Mouse (Mus musculus) kidney, embryonic 15.5 days (tissue): Measurements from ENCODE around the gene 1700113H08Rik. TPM values are rescaled to one million over a fixed set of nuclear protein-coding genes. Genes with fewer than 3 reads are reported as not detected.

Experiments used
- ATAC-seq: fragments of 200-750 bp; cut with Nextera tagmentation; replicated peaks from 2 replicates; pipeline ENCODE4 v1.8.0; 2017; ENCODE audit warnings: moderate TSS enrichment; ENCODE audit not compliant: low FRiP score
- H3K27ac ChIP-seq: fragments of 300-500 bp; sonication (generic); 2 replicates; pipeline ENCODE4 v1.5.1; 2015; ENCODE audit warnings: mild to moderate bottlenecking, inconsistent platforms
- H3K27me3 ChIP-seq: fragments of 300-500 bp; sonication (generic); 2 replicates; pipeline ENCODE4 v1.6.1; 2015; ENCODE audit warnings: inconsistent platforms
- H3K36me3 ChIP-seq: fragments of 300-500 bp; sonication (generic); 2 replicates; pipeline ENCODE4 v1.6.1; 2015; ENCODE audit warnings: inconsistent platforms
- H3K4me1 ChIP-seq: fragments of 300-500 bp; sonication (generic); 2 replicates; pipeline ENCODE4 v1.6.1; 2015; ENCODE audit warnings: inconsistent platforms
- H3K4me2 ChIP-seq: fragments of 300-500 bp; sonication (generic); 2 replicates; pipeline ENCODE4 v1.6.1; 2015; ENCODE audit warnings: moderate library complexity, mild to moderate bottlenecking, inconsistent platforms
- H3K4me3 ChIP-seq: fragments of 300-500 bp; sonication (generic); replicated peaks from 2 replicates; pipeline ENCODE4 v1.5.1; 2015; ENCODE audit warnings: mild to moderate bottlenecking, inconsistent platforms
- H3K9ac ChIP-seq: fragments of 300-500 bp; sonication (generic); 2 replicates; pipeline ENCODE4 v1.6.1; 2015; ENCODE audit warnings: mild to moderate bottlenecking, inconsistent platforms
- H3K9me3 ChIP-seq: fragments of 300-500 bp; sonication (generic); replicated peaks from 2 replicates; pipeline ENCODE4 v1.6.1; 2016; ENCODE audit warnings: inconsistent platforms
- WGBS: fragments of 180-500 bp; shearing (Covaris S2); methylation state at CpG from one replicate; pipeline ENCODE4 v1.1.7; 2015; ENCODE audit warnings: mixed read lengths; 5-methylcytosine and 5-hydroxymethylcytosine counted together
- polyA plus RNA-seq: library from polyadenylated mRNA; unstranded; fragments of >200 nt; fragmentation: Nextera tagmentation; extraction: Ambion mirVana; gene quantifications from 2 replicates; pipeline ENCODE4 v1.2.1, GENCODE M21; 2015

1700113H08Rik gene
- polyA plus RNA-seq, 1 experiment from 2014 or later = not detected

DNA sequence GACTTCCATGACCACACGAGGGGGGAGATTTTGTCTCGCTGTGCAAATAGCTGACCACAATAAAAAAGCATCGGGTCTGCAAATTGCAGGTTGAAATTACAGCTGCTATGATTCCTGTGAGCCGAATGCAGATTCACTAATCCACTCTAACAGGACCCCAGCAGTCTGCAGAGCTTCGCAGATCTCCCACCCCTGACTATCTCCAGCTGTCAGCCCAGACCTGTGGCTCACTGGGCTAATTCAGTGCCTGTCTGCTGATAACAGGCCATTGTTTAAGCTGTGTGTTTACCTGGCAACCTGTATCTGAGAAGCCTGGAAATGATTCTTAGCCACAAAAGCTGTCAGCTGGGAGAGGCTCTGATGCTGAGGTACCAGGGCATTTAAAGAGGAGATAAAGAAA is 20.8 kb upstream of the 1700113H08Rik start:
- H3K27ac ChIP-seq = no peak overlapping the region
- H3K27me3 ChIP-seq = no peaks in the 10 kb centered on the region
- H3K4me1 ChIP-seq = no peaks in the 10 kb centered on the region
- H3K4me3 ChIP-seq = no peak overlapping the region
- H3K36me3 ChIP-seq = no peaks in the 10 kb centered on the region
- 72% methylated on average over 5 of the region's 5 CpGs for WGBS
- ATAC-seq = no peak
- H3K9ac ChIP-seq = no peak overlapping the region
- H3K4me2 ChIP-seq = no peak overlapping the region
- no peaks in the 10 kb centered on the region for H3K9me3 ChIP-seq

DNA sequence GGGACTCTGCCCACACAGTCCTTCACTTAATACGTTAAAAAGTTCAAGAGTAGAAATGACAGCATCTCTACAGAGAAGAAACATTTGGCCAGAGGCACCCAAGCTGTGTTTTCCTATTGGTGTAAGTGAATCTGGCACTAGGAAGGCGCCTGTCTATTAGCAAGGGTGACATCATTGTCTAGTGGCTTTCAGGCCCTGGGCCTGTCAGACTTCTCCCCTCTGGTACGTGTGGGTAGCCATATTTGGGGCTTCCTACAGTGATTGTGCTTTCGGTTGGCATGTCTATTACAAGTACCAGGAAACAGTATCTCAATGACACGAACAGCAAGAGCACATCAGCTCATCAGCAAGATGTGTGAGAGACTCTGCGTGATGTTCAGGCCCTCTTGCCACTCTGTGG is 18.5 kb upstream of the 1700113H08Rik start:
- Histone ChIP-seq H3K4me2 (no peak overlapping the region), H3K27me3 (no peaks in the 10 kb centered on the region), H3K9me3 (no peaks in the 10 kb centered on the region), H3K27ac (no peak overlapping the region), H3K4me3 (no peak overlapping the region), H3K4me1 (no peaks in the 10 kb centered on the region), H3K9ac (no peak overlapping the region), H3K36me3 (no peaks in the 10 kb centered on the region)
- WGBS = 78% methylated on average over 6 of the region's 6 CpGs
- ATAC-seq = no peak

DNA sequence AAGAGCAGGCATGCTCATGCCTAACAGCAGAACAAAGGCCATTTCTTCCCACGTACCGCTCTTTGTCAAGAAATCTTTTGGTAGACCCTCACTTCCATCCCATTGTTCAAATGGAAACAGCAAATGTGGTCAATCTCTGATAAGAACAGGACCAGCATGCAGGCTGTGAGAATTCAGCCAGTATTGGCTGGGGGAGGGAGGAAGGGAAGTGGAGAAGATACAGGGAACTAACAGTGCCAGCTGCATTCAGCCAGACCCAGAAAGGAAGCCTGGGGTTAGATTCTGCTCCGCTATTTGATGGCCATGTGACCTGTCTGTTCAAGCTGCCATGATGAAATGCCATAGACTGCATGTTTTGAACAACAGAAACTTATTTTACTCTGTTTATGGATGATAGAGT is 18.0 kb upstream of the 1700113H08Rik start:
- H3K27me3 ChIP-seq = no peaks in the 10 kb centered on the region
- no peak overlapping the region for H3K4me2 ChIP-seq
- no peak overlapping the region for H3K9ac ChIP-seq
- 88% methylated on average over 3 of the region's 3 CpGs for WGBS
- H3K9me3 ChIP-seq = no peaks in the 10 kb centered on the region
- no peaks in the 10 kb centered on the region for H3K36me3 ChIP-seq
- no peak overlapping the region for H3K4me3 ChIP-seq
- no peaks in the 10 kb centered on the region for H3K4me1 ChIP-seq
- no peak overlapping the region for H3K27ac ChIP-seq
- ATAC-seq = no peak

DNA sequence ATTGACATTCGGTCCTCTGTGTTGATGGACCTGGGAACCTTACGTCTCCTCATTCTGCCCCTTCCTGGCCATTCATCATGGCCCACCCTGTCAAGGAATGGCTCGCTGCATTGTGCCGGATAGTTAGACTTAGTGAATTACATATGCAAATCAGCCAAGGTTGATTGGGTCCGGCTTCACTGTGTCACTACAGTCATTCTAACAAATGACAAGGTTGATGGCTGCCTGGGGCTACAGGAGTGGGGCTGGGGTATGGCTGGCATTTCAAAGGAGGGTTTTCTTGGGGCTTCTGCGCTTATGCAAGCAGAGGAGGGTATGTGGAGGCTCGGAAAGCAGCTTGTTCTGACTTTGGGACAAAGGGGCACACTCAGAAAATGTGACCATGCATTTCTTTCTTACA is 16.6 kb upstream of the 1700113H08Rik start:
- Histone ChIP-seq H3K27ac (no peak overlapping the region), H3K4me3 (no peak overlapping the region), H3K36me3 (no peaks in the 10 kb centered on the region), H3K4me1 (no peaks in the 10 kb centered on the region), H3K4me2 (no peak overlapping the region), H3K27me3 (no peaks in the 10 kb centered on the region), H3K9ac (no peak overlapping the region), H3K9me3 (no peaks in the 10 kb centered on the region)
- 76% methylated on average over 7 of the region's 7 CpGs for WGBS
- ATAC-seq = no peak

DNA sequence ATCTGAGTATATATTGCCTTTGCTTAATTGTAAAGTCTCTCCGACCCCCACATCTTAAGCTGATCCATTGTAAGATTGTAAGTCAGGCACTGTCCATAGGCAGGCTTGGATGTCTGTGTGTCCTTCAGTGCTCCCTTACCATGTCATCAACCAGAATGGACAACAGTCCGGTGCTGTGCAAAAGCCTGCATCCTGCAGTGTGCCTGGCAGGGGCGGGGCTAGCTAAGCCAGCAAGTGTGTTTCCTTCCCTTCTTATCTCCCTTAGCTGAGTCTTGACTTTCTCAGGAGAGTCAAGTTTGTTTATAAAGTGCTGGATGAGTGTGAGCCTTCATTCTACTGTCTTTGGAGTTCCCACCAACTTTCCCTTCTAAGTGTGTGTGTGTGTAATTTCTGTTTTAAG is 12.6 kb upstream of the 1700113H08Rik start:
- H3K9me3 ChIP-seq = no peaks in the 10 kb centered on the region
- no peaks in the 10 kb centered on the region for H3K4me1 ChIP-seq
- no peaks in the 10 kb centered on the region for H3K36me3 ChIP-seq
- ATAC-seq = no peak
- no peak overlapping the region for H3K4me3 ChIP-seq
- H3K27ac ChIP-seq = no peak overlapping the region
- no peak overlapping the region for H3K9ac ChIP-seq
- H3K4me2 ChIP-seq = no peak overlapping the region
- 76% methylated on average over 3 of the region's 3 CpGs for WGBS
- no peaks in the 10 kb centered on the region for H3K27me3 ChIP-seq

DNA sequence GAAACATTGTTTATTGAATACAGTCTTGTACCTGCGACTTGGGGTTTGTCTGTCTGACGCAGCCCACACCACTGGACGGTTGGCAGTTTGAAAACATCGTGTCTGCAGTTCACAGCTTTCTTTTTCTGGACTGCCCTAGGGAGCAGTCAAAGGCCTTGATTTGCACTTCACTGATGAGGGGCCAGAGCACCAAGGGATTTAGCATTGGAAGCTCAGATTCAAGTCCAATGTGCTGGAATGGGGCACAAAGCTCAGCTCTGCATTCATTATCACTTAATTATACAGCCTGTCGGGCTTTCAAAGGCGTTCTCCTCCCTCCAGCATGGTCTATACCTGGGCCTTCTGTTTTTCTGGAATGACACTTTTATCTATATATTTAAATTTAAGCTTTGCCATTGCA is 11.4 kb upstream of the 1700113H08Rik start:
- no peaks in the 10 kb centered on the region for H3K9me3 ChIP-seq
- H3K4me3 ChIP-seq = no peak overlapping the region
- no peaks in the 10 kb centered on the region for H3K4me1 ChIP-seq
- no peaks in the 10 kb centered on the region for H3K27me3 ChIP-seq
- no peak overlapping the region for H3K9ac ChIP-seq
- whole genome bisulfite sequencing = 36% methylated on average over 6 of the region's 6 CpGs
- ATAC-seq = no peak
- no peak overlapping the region for H3K4me2 ChIP-seq
- H3K36me3 ChIP-seq = no peaks in the 10 kb centered on the region
- H3K27ac ChIP-seq = no peak overlapping the region

DNA sequence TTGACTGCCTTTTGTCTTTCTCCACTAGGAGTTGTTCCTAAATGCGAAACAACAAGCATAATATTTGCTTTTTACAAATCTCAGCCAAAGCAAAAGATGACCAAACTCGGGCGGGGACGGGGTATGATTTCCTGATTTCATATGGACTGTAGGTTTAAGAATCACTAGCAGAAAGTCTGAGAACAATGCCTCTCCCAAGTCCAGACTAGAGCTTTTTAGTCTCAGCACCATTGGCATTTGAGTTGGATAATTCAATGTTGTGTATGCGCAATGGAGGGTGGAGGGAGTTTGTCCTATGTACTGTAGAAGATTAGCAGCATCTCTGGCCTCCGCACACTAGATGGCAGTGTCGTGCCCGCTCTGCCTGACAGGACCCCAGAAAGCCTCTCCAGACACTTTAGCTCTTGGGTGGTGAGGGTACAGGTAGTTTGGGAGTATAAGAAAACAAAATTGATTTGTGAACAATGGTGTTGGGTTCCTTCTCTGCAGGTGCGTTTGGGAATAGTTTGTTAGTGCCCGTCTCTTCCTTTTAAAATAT is 10.8 kb upstream of the 1700113H08Rik start:
- H3K4me3 ChIP-seq = no peak overlapping the region
- H3K9ac ChIP-seq = no peak overlapping the region
- H3K36me3 ChIP-seq = no peaks in the 10 kb centered on the region
- H3K9me3 ChIP-seq = no peaks in the 10 kb centered on the region
- H3K4me1 ChIP-seq = no peaks in the 10 kb centered on the region
- WGBS = 92% methylated on average over 10 of the region's 10 CpGs
- H3K27me3 ChIP-seq = no peaks in the 10 kb centered on the region
- H3K27ac ChIP-seq = no peak overlapping the region
- H3K4me2 ChIP-seq = no peak overlapping the region
- no peak for ATAC-seq

DNA sequence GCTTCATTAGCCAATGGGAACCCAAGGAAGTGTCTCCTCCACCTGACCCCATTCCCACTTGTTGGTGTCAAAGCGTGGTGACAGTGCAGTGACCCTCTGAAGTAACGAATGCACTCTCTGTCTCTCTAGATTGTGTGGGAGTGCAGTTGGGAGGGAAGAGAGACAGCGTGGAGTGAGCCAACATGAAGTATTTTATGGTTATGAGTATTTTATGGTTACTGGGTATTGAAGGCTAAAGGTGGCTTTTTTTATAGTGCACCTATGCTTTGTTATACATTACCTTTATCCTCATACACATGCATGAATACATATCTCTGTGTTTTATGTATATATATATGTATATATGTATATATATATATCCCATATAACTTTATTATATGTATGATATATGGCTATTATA is 8.7 kb upstream of the 1700113H08Rik start:
- Histone ChIP-seq H3K4me3 (no peak overlapping the region), H3K9ac (no peak overlapping the region), H3K4me2 (no peak overlapping the region), H3K27ac (no peak overlapping the region), H3K9me3 (no peaks in the 10 kb centered on the region), H3K4me1 (no peaks in the 10 kb centered on the region), H3K36me3 (no peaks in the 10 kb centered on the region), H3K27me3 (no peaks in the 10 kb centered on the region)
- WGBS = 59% methylated on average over 3 of the region's 3 CpGs
- no peak for ATAC-seq

DNA sequence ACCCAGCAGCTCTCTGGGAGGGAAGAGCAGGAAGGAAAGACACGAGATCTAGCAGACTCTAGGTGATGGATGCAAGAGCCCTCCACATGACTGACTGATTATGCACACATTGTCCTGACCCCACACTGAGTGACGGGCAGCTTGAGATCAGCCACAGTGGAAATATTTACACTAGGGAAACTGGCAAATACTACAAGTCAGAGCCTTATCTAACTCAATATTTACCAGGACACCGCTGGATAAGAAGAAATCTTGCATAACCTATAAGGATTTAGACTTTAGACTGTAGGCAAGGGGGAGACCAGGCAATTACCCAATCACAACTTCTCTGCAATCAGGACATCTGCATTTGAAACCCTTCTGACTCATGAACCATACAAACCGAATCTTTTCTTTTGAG is 6.1 kb upstream of the 1700113H08Rik start:
- H3K4me2 ChIP-seq = no peak overlapping the region
- peaks cover 7% of the 10 kb centered on the region for H3K27me3 ChIP-seq
- no peaks in the 10 kb centered on the region for H3K36me3 ChIP-seq
- H3K4me1 ChIP-seq = no peaks in the 10 kb centered on the region
- 71% methylated on average over 4 of the region's 4 CpGs for WGBS
- ATAC-seq = no peak
- no peak overlapping the region for H3K4me3 ChIP-seq
- no peak overlapping the region for H3K27ac ChIP-seq
- no peaks in the 10 kb centered on the region for H3K9me3 ChIP-seq
- no peak overlapping the region for H3K9ac ChIP-seq

DNA sequence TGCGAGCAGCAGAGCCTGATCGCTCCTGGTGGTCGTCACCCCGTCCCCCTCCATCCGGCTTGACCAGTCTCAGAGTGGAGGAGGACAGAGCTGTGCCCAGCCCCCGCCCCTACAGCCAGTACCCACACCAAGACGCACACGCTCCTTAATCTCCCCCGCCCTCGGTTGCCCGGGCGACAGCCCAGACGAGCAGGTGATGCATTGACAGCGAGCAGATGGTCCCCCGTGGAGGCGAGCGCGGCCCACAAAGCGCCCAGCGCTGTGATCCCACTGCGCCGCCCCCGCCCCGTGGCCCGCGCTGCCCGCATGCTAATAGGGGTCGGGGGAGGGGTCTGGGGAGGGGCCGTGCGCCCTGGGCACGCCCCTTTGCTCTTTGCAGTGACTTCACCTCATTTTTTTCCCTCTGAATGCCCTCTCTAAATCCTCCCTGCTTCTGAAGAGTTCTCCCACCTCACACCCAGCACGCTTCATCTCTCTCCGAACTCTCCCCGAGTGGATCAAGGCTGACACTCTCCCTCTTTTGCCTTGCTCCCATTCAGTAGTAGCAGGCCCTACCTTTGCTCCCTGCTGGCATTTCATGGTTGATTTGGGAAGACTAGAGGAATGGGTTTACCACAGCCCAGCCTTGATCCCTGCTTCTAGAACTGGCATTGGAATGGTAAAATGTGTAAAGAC is 543 bp downstream of the 1700113H08Rik start:
- Histone ChIP-seq H3K4me1 (peaks cover 12% of the 10 kb centered on the region), H3K4me2 (peak overlapping the region; percentile 97), H3K27me3 (peaks cover 13% of the 10 kb centered on the region), H3K9me3 (no peaks in the 10 kb centered on the region), H3K27ac (no peak overlapping the region), H3K4me3 (peak overlapping the region; percentile 54), H3K36me3 (no peaks in the 10 kb centered on the region), H3K9ac (peak overlapping the region; percentile 31; the same call in 1 of the 2 replicates)
- ATAC-seq = peak; percentile 90
- under 1% methylated on average over 34 of the region's 34 CpGs for WGBS

DNA sequence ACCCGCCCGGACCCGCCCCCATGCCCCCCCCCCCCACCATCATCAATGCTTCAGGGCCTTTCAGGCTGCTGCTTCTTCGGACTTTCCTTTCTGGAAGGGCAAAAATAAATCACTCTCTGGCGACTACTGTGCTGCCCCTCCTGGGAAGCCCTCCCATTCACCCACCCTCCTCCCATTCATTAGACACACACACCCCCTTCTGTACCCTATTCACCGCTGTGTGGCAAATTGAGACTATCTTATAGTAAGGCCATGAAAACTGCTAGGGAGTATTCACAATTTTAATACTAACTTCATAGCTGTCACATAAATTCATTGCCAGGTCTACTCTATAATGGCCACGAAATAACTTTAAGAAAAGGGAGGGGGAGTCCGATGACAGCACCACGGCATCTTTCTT is 1.1 kb downstream of the 1700113H08Rik start:
- Histone ChIP-seq H3K4me3 (no peak overlapping the region), H3K4me1 (peaks cover 12% of the 10 kb centered on the region), H3K36me3 (no peaks in the 10 kb centered on the region), H3K27me3 (peaks cover 13% of the 10 kb centered on the region), H3K4me2 (peak overlapping the region; percentile 97), H3K9me3 (no peaks in the 10 kb centered on the region), H3K27ac (no peak overlapping the region), H3K9ac (no peak overlapping the region)
- ATAC-seq = peak; percentile 21; the same call in 1 of the 2 replicates
- WGBS = 14% methylated on average over 9 of the region's 9 CpGs

DNA sequence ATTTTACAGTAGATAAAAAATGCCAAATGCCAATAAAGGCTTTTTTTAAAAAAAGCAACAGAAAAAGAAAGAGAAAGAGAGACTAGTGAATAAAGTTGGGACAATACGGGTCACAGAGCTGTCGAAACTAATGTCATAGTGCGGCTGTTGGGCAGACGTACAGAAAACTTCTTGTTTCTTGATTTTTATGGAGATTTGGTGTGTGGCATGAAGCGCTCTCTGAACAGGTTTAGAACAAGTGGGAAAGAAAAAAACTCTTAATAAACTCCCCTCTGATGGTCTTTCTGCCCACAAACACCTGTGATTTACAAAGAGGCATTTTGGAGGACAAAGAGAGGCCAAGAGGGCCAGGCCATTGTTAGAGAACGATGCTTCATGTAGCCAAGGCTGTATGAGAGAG is 1.6 kb downstream of the 1700113H08Rik start:
- H3K9ac ChIP-seq = no peak overlapping the region
- H3K4me1 ChIP-seq = peaks cover 12% of the 10 kb centered on the region
- no peak overlapping the region for H3K27ac ChIP-seq
- H3K36me3 ChIP-seq = no peaks in the 10 kb centered on the region
- no peak overlapping the region for H3K4me3 ChIP-seq
- whole genome bisulfite sequencing = 73% methylated on average over 6 of the region's 6 CpGs
- H3K4me2 ChIP-seq = no peak overlapping the region
- no peaks in the 10 kb centered on the region for H3K9me3 ChIP-seq
- peaks cover 13% of the 10 kb centered on the region for H3K27me3 ChIP-seq
- ATAC-seq = no peak

DNA sequence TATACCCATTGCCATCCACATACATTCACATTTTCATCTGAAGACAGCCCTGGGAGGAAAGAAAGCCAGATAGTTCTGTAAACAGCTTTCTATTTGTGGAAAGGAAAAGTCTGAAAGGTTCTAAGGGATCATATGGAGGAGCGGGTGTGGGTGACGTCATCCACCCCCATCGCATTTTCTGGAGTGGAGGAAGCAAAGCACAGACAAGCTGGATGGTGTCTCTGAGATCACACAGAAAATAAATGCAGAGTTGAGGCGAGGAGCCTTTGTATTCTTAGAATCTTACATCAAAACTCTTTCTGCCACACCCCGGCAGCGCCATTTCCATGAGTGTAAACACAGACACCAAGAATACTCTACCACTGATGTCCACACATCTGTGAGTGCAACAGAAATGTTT is 26.4 kb downstream of the 1700113H08Rik start:
- no peaks in the 10 kb centered on the region for H3K4me1 ChIP-seq
- no peak for ATAC-seq
- WGBS = 89% methylated on average over 6 of the region's 6 CpGs
- H3K27me3 ChIP-seq = no peaks in the 10 kb centered on the region
- no peak overlapping the region for H3K9ac ChIP-seq
- no peak overlapping the region for H3K4me2 ChIP-seq
- no peaks in the 10 kb centered on the region for H3K36me3 ChIP-seq
- H3K27ac ChIP-seq = no peak overlapping the region
- no peak overlapping the region for H3K4me3 ChIP-seq
- H3K9me3 ChIP-seq = no peaks in the 10 kb centered on the region
